Mouse (Mus musculus): ENCODE measurements at regions not wholly inside any gene's neighbourhood (a gene's known extent, or its start where the extent isn't known, plus 50 kb on each side); places are given as distances from the start of the nearest gene placed in this dataset.

DNA sequence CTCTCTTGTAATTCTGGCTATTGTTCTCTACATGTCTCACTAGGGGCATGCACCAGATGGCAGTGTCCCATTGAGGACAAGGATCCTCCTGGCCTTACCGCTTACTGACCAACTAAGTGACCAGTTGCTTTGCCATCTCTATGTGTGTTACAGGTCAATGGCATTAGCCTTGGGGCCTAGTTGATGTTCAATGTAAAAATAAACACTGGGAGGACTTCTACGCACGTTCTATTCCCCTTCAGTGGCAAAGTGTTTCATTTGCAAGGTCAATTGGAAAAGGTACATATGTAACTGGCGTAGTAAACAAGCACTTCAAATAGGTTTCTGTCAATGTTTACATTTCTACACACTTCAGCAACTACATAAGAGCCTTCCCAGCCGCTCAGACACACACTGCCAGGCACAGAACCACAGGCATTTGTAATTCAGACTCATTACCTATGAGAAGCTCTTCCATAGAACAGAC is 527.8 kb downstream of the Ppargc1a start:
- TF ChIP-seq CTCF (IDR thresholded peaks at IDR 0.05; ENCODE audit: control insufficient read depth, insufficient read depth, insufficient read length) (no peak), MAX (IDR thresholded peaks at IDR 0.05) (no peak), MYOG (IDR thresholded peaks at IDR 0.05; ENCODE audit: control insufficient read depth, extremely low read depth, insufficient read length) (no peak), USF1 (IDR thresholded peaks at IDR 0.05; ENCODE audit: low read depth) (no peak), CEBPB (IDR thresholded peaks at IDR 0.05; ENCODE audit: low read depth) (no peak), FOSL1 (IDR thresholded peaks at IDR 0.05; ENCODE audit: insufficient read depth, low read length, poor library complexity, severe bottlenecking) (no peak)
